Mouse (Mus musculus): ENCODE data around the gene Ncmap.

DNA sequence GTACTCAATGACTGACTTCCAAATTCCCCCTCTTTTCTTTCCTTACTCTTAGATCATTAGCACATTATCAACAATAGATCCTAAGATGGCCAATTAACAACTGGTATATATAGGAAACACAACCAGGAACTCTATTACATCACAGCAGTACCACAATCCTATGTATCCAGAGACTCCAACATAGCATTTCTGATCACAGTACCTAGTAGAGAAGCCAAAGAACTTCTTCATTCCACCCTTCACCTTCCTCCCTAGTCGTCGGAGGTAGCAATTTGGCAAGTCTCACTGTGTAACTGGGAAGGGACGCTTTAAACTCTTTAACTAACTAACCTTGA is 62.0 kb downstream of the Ncmap start:
- TF ChIP-seq POLR2A (IDR thresholded peaks at IDR 0.05; ENCODE audit: insufficient read depth, low read length) (no peak), CTCF (IDR thresholded peaks at IDR 0.05; ENCODE audit: low read depth, low read length) (no peak), EP300 (IDR thresholded peaks at IDR 0.05; ENCODE audit: insufficient read depth, low read depth, low read length) (no peak)
